Mouse (Mus musculus) heart, adult 8-10 months (tissue): ENCODE measurements around the gene Prl7d1. TPM values are rescaled to one million over a fixed set of nuclear protein-coding genes. Genes with fewer than 3 reads are reported as not detected.
A peak's percentile ranks its signal among the peaks of the same experiment; 100 is the strongest.
"Not testable (repeated sequence)": the region's sequence is repeated elsewhere in the genome, so short reads cannot be mapped to it uniquely, and the experiment has no call there.

Source experiments
- DNase-seq: peaks from one replicate; pipeline ENCODE4 v3.0.0; 2022; ENCODE audit warnings: low spot score
- total RNA-seq, 4 experiments: library from RNA; stranded (reverse); gene quantifications; 2 replicates each; pipeline ENCODE4 v1.2.4; 2022

The Prl7d1 gene
- not detected for total RNA-seq

DNA sequence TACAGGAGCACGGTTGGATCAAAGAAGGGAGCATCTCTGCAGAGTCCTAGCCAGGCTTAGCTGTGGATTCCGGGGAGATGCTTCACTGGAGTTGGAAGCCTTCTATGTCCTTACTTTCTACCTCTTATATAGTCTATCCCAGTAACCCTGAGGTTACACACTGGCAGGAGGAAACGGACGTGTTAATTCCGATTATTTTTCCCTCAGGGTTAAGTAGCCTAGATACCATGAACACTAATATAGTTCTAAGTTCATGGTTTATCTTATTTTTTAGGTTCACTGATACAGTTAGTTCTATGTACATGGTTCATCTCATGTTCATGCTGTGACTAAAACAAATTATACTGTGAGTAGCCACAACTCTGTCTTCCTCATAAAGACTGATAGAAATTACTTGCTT is at the start of gene Prl7d1:
Gene Prl7d1 (minus strand): TSS at position 101 of the 400 bp plus-strand sequence.
- no peak for DNase-seq

DNA sequence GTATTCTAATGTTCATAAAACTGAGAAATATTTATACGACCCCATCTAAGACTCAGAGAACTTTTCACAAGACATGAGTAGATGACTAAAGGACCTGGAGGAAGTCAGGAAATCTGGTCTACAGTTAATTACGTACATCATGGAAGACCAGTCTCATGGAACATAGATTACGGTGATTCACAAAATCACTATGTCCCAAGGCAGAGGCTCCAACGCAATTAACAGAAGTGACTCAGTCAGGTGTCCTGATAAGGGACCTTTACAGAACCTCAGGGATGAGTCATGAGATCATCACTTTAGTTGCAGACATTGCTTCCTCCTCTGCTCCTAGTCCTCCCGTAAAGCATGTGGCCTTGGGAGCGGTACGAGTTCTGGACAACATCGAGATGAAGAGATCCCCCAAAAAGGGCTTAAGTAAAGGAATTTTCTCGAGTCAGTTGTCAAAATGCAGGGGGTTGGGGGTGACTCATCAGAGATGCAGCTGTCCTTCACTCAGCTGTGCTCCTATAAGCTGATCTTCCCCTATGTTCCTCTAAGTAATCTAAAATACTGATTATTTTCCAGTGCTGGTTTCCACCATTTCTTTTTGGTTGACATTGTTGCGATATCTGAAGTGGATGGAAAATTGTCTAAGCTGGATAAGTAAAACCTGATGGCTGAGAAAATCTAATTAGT is 18.1 kb upstream of the Prl7d1 start:
- no peak for DNase-seq

DNA sequence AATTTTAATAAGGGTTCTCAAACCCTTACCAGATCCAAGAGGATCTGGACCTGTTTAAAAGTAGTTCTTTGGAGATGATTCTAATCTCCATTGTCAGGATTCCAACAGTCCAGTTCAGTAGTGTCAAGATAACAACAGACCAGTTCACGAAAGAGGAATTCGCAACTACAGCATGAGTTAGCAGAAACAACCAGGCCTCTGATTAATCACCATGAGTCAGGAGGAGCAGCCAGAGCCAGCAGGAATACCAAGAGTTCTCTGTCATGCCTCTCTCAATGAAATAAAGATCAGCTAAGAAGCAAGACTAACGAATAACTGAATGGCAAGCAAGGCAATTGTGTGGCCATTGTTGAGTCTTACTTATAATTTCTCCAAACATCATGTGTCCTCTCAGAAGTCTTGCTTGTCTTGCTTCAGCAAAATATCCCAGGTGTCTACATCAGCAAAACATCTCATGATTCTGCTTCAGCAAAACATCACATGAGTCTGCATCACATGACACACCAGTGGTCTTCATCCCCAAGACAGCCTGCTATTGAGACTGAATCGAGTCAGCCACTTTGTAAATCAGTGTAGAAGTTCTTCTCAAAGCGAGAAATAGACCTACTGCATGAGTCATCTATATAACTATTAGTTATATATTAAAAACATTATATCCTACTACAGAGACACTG is 13.9 kb upstream of the Prl7d1 start:
- not testable (repeated sequence) for DNase-seq

GRCm38 (mm10) chr13:27725057-27725456 is 8.5 kb upstream of the Prl7d1 start:
- not testable (repeated sequence) for DNase-seq

- peak; percentile 0 for DNase-seq
Observed at GRCm38 (mm10) chr13:27706521-27706920, 10.0 kb downstream of the Prl7d1 start.

- DNase-seq = no peak
Observed at GRCm38 (mm10) chr13:27667936-27668335, 48.6 kb downstream of the Prl7d1 start, which contains the start of gene Prl7a2. Gene Prl7a2, minus strand, starts transcription at chr13:27668036.

- DNase-seq = no peak
Observed at GRCm38 (mm10) chr13:27660747-27661146, 55.8 kb downstream of the Prl7d1 start.

Other genes with a start within 250 kb of the Prl7d1 start
- not detected for gene Prl8a8, start 203.5 kb downstream of the Prl7d1 start, total RNA-seq
- gene Prl8a9, start 152.1 kb downstream of the Prl7d1 start, total RNA-seq = not detected
- gene Prl8a1, start 134.6 kb downstream of the Prl7d1 start, total RNA-seq = not detected
- not detected for gene Prl7b1, start 106.2 kb downstream of the Prl7d1 start, total RNA-seq
- gene Prl7a1, start 74.2 kb downstream of the Prl7d1 start, total RNA-seq = not detected
- not detected for gene Prl7a2, start 48.7 kb downstream of the Prl7d1 start, total RNA-seq
- not detected for gene Prl7c1, start 64.1 kb upstream of the Prl7d1 start, total RNA-seq
- not detected for gene Prl2a1, start 84.9 kb upstream of the Prl7d1 start, total RNA-seq
- not detected for gene Prl2c1, start 132.6 kb upstream of the Prl7d1 start, total RNA-seq